Mouse (Mus musculus): ENCODE measurements at regions not wholly inside any gene's neighbourhood (a gene's known extent, or its start where the extent isn't known, plus 50 kb on each side); places are given as distances from the start of the nearest gene placed in this dataset.

DNA sequence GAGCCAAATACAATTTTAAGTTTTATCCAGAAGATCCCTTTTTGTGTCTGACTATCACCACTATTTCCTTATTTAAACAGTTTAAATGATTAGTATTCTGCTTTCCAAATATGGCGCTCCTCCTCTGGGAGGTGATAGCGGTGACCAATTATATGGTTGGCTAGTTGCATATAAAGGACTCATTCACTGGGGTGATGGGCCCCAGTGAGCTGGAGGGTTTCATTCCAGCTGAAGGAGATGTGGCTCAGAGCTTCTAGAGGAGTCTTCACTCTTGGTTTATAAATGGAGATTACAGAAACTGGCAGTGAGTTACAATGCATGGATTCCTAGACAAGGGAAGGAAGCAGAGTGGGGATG lies 50.7 kb upstream of the Gm7361 start:
- CTCF ChIA-PET = no interaction called here
- POLR2A ChIA-PET = no interaction called here

- CTCF ChIA-PET = no interaction called here
- POLR2A ChIA-PET = no interaction called here
These were observed 51.3 kb upstream of the Gm7361 start for GRCm38 (mm10) chr5:26206066-26206765.

DNA sequence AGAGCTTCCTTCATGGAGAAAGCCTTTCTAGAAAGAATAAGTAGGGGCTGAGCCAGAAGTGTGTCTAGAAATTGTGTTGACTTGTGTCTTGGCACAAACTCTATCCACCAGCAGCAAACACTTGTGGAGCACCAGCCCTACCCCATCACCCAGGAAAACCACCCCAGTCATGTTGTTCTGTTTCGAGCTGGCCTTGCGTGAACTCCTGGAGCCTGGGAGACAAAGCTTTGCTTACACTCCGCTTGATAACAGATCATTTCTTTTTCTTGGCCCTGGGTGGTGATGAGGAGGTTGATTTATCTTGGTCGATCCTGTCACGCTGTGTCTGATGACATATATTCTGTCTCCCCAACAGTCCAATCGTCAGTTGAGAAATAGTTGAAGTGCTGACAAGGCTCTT lies 55.0 kb upstream of the Gm7361 start:
- POLR2A ChIA-PET = no interaction called here
- CTCF ChIA-PET = no interaction called here

DNA sequence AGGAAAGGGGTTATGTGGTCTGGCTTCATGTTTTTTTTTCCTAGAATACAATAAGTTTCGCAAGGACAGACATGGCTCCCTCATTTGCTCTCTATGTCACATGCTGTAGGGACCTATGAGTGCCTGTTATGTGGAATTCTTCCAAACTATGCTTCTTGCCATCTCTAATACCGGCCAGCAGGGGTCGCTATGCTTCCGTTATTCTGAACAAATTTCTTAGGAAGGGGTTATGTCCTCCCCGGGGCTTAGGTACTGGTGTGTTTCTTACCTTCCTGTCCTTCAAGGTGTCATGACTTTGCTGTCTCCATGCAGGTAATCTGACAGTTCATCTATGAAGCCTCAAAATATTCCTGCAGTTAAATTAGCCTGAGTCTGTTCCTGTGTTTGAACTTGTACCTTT lies 68.1 kb upstream of the Gm7361 start:
- ChIA-PET POLR2A (no interaction called here), CTCF (no interaction called here)

DNA sequence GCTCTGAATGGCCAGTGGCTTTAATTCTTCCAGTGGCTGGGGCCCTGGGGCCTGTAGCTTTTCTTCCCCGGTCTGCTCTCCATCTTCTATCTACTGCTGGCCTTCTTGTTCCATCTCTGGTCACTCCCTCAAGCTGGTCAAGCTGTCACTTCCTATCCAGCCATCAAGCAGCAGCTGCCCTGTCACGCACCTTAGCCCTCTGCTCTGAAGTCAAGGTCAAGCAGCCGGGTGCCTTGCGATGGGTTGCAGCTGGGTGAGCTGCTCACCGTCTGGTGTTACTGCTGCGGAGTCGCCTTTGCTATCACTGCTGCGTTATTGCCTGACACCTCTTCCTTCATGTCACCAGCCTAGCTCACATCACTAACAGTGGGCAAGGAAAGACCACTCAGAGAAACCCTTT lies 66.0 kb upstream of the Gm10220 start:
- CTCF ChIA-PET = interaction anchor here in 1 of 4 experiments (1.6 kb wide), 1 partner anchor 849 kb away, joined by 3 read pairs; no protein-coding TSS in a partner anchor
- POLR2A ChIA-PET = no interaction called here

- ChIA-PET CTCF (no interaction called here), POLR2A (no interaction called here)
These were observed 64.2 kb upstream of the Gm10220 start for GRCm38 (mm10) chr5:26185417-26185816.

DNA sequence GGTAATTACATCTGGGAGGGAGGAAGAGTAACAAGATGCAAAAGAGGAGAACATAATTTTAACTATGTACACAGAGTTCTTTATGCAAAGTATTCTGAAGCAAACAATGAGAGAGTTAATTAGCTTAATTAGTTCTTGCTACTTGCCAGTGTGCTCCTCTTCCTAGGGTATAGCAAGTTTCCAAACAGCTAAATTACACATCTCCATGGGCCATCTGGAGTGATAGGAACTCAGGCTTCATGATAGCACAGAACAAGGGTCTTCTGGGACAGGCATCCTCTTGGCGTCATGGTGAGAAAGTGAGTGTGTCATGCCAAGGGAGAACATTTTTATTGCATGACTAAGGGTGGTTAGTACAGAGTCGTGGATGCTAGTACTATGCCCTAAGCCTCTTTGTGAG lies 54.8 kb upstream of the Gm10220 start:
- POLR2A ChIA-PET = no interaction called here
- CTCF ChIA-PET = no interaction called here

GRCm38 (mm10) chr5:26171662-26172384 lies 50.6 kb upstream of the Gm10220 start:
- ChIA-PET CTCF (no interaction called here), POLR2A (interaction anchor here in 1 of 4 experiments (0.9 kb wide), 1 partner anchor 10 kb away, joined by 3 read pairs; no protein-coding TSS in a partner anchor)

DNA sequence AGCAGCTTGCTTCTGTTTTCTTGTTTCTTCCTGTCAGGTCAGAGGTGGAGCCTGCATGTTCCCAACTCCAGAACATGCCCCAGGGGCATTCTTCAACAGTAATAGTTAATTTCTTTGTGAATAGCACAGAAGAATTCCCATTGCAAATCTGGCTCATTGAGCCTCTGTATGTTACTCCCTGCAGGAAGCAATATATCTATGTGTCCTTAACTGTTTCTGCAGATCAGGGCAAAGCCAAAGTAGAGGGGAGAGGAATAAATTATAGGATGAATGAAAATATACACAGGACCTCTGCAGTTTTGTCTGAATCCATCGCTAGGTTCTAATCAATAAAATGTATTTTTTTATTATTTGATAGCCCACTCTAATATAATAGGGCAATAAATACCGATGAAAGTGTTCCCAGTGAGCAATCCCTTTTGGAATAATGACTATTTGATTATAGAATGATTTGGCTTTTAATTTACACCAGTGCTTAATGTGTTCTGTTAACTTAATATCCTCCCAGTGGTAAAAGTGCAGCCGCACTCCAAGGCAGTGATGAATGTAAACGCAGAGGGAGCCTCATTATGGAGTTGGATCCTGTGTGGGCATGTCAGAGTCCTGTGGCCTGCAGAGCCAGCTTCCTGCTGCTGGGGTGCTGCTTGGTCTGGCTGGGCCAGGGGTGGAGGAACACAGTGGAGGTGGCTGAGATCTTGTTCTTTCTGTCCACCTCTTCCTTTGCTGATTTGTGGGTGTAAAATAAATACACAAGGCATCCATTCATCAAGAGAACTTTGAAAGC lies 49.7 kb upstream of the Gm10220 start:
- POLR2A ChIA-PET = interaction anchor here in 1 of 4 experiments (0.9 kb wide), 1 partner anchor 11 kb away, joined by 3 read pairs; no protein-coding TSS in a partner anchor
- CTCF ChIA-PET = no interaction called here

Data from embryonic stem cell, embryonic (primary cell).